Mouse (Mus musculus): ENCODE results near the gene Sirpb1b.
"Not testable (repeated sequence)": the region's sequence is repeated elsewhere in the genome, so short reads cannot be mapped to it uniquely, and the experiment has no call there.

Sirpb1b gene

GRCm38 (mm10) chr3:15574887-15575286 is at the start of gene Sirpb1b:
Gene Sirpb1b, minus strand, starts transcription at chr3:15575065.
- DNase-seq, result not testable (repeated sequence)

GRCm38 (mm10) chr3:15590377-15591117 is 15.7 kb upstream of the Sirpb1b start:
- DNase-seq, result not testable (repeated sequence)

GRCm38 (mm10) chr3:15586665-15587064 is 11.8 kb upstream of the Sirpb1b start:
- DNase-seq, result not testable (repeated sequence)

GRCm38 (mm10) chr3:15583452-15583851 is 8.6 kb upstream of the Sirpb1b start:
- DNase-seq, result no peak

- not testable (repeated sequence) for DNase-seq
Measured at GRCm38 (mm10) chr3:15582948-15583347, 8.1 kb upstream of the Sirpb1b start.

- not testable (repeated sequence) for DNase-seq
Measured at GRCm38 (mm10) chr3:15576466-15576865, 1.6 kb upstream of the Sirpb1b start.

GRCm38 (mm10) chr3:15528589-15528988 is 46.3 kb downstream of the Sirpb1b start:
- no peak for DNase-seq

- not testable (repeated sequence) for DNase-seq
Measured at GRCm38 (mm10) chr3:15513608-15514007, 61.3 kb downstream of the Sirpb1b start.

GRCm38 (mm10) chr3:15507792-15508321 is 67.0 kb downstream of the Sirpb1b start:
- DNase-seq, result not testable (repeated sequence)

- DNase-seq, result not testable (repeated sequence)
Measured at GRCm38 (mm10) chr3:15474831-15475230, 100.0 kb downstream of the Sirpb1b start.

- not testable (repeated sequence) for DNase-seq
Measured at GRCm38 (mm10) chr3:15470158-15470557, 104.7 kb downstream of the Sirpb1b start.
